Mouse (Mus musculus) heart, adult 2 months (tissue): ENCODE measurements around the gene Trim17.

Experiments
- CTCF ChIP-seq: fragments of 200-600 bp; IDR thresholded peaks from 2 replicates; pipeline ENCODE4 v1.8.1; 2022; ENCODE audit warnings: antibody characterized with exemption, mild to moderate bottlenecking, moderate library complexity
- EP300 ChIP-seq: fragments of 200-500 bp; IDR thresholded peaks from 2 replicates; pipeline ENCODE4 v1.6.1; 2011; ENCODE audit warnings: low read depth, low read length, control low read depth; ENCODE audit not compliant: insufficient read depth
- POLR2A ChIP-seq: fragments of 200-500 bp; IDR thresholded peaks from 2 replicates; pipeline ENCODE4 v1.6.1; 2011; ENCODE audit warnings: mild to moderate bottlenecking, low read depth, low read length, control low read depth; ENCODE audit not compliant: insufficient read depth

GRCm38 (mm10) chr11:58959921-58960465 is 5.5 kb downstream of the Trim17 start:
- TF ChIP-seq POLR2A (0 out of 2 replicates have a peak, but pooled peaks have one; percentile 20), CTCF (peak; percentile 43), EP300 (no peak)
